ENCODE assay signal across 17 mouse cellular contexts in genomic region chr14:57616339-57616965, GRCm38 (mm10). TPM values are rescaled to one million over a fixed set of nuclear protein-coding genes. Genes with fewer than 3 reads are reported as not detected.
DNase-seq lines count a peak whose midpoint lies in the region; ATAC-seq and TF ChIP-seq lines count a peak whose summit lies in the region.
"Had no signal": no experiment of that assay in that cellular context is flagged by ENCODE, and none has a peak within 500 bp of the region (broad histone marks: within the 10 kb centered on the region; RNA-seq: fewer than 3 reads in every experiment).

No protein-coding gene starts in this region.

- TF ChIP-seq POLR2A in thymus, adult 2 months (IDR thresholded peaks at IDR 0.05; ENCODE audit: control insufficient read depth, extremely low read depth, insufficient read depth, low read length, poor library complexity) = no peak

- 24% methylated on average over 6 of the region's 6 CpGs for WGBS in thymus, adult 2 months

- no peak for DNase-seq in left cerebral cortex, adult 2 months (ENCODE audit: extremely low spot score in 1 of 2, low spot score in 2 of 2)
- no peak for DNase-seq in left cerebral cortex, postnatal 25 days (ENCODE audit: low spot score in 2 of 2)
- peak; percentile 6 for DNase-seq in thymus, postnatal 25 days
- no peak for DNase-seq in thymus, adult 2 months
- no peak for DNase-seq in cerebellum, adult 18-20 months
- DNase-seq in kidney, postnatal 10 days = no peak
- DNase-seq: cerebellum, adult 8-10 months; heart, postnatal 14 days; kidney, adult 9 months; liver, postnatal 0 days; right cerebral cortex, postnatal 25 days had no signal

- no peak for TF ChIP-seq CTCF in left cerebral cortex, adult 2 months (IDR thresholded peaks at IDR 0.05)
- no peak for TF ChIP-seq CTCF in thymus, adult 2 months (IDR thresholded peaks at IDR 0.05; ENCODE audit: borderline replicate concordance, control insufficient read depth, extremely low read depth, insufficient read depth, low read length, poor library complexity)

- ATAC-seq in inflammation-experienced regulatory T-cells, adult 6 months = peak; percentile 71
- ATAC-seq: forebrain, embryonic 13.5 days; liver, postnatal 0 days had no signal

- H3K27ac ChIP-seq in left cerebral cortex, adult 2 months = peak overlapping the region; percentile 2; the same call in 1 of the 2 replicates
- no peak overlapping the region for H3K27ac ChIP-seq in thymus, adult 2 months (ENCODE audit: control insufficient read depth, insufficient read depth, low read length)
- H3K27ac ChIP-seq: forebrain, embryonic 13.5 days; heart, embryonic 10.5 days; hindbrain, embryonic 15.5 days; limb, embryonic 15.5 days; midbrain, embryonic 12.5 days had no signal

- intact Hi-C loops in left cerebral cortex, adult 2 months (cut with DNase I) = loop anchor here (5.0 kb wide), 1 partner anchor 89 kb away; no protein-coding TSS in a partner anchor
- intact Hi-C loops in left cerebral cortex, postnatal 25 days (cut with DNase I) = loop anchor here (5.0 kb wide), 1 partner anchor 79 kb away; no protein-coding TSS in a partner anchor

- H3K4me3 ChIP-seq in left cerebral cortex, adult 2 months = no peak overlapping the region
- H3K4me3 ChIP-seq in thymus, adult 2 months (ENCODE audit: control insufficient read depth, insufficient read depth, low read length) = no peak overlapping the region
- H3K4me3 ChIP-seq: forebrain, embryonic 13.5 days; heart, embryonic 10.5 days; hindbrain, embryonic 15.5 days; limb, embryonic 15.5 days; midbrain, embryonic 12.5 days had no signal

- peaks cover 3% of the 10 kb centered on the region for H3K4me1 ChIP-seq in thymus, adult 2 months (replicated peaks; ENCODE audit: control insufficient read depth, insufficient read depth, low read length)
- H3K4me1 ChIP-seq: heart, embryonic 10.5 days; limb, embryonic 15.5 days had no signal

- H3K27me3 ChIP-seq in thymus, adult 2 months (ENCODE audit: control insufficient read depth, insufficient read depth, low read length) = no peaks in the 10 kb centered on the region
- H3K27me3 ChIP-seq: forebrain, embryonic 13.5 days; hindbrain, embryonic 15.5 days; limb, embryonic 15.5 days; midbrain, embryonic 12.5 days had no signal

- H3K36me3 ChIP-seq in thymus, adult 2 months (ENCODE audit: control insufficient read depth, insufficient read depth, low read length) = peaks cover 4% of the 10 kb centered on the region; the same call in 1 of the 2 replicates
- H3K36me3 ChIP-seq: hindbrain, embryonic 15.5 days had no signal

RNA-seq across cellular contexts. Expression of gene Eef1akmt1, which starts 45.0 kb away (rescaled TPM):
- 10 to 100 TPM; 30.7 to 38.0 TPM for total RNA-seq in left cerebral cortex, adult 2 months (2021)
- total RNA-seq in left cerebral cortex, postnatal 25 days (2021) = 10 to 100 TPM; 35.8 to 36.3 TPM
- 20.6 and 24.0 TPM in 2 replicates for polyA plus RNA-seq in thymus, adult 2 months (2012; rRNA removed)
- polyA plus RNA-seq in inflammation-experienced regulatory T-cells, adult 6 months (2017; shearing (Covaris generic)) = 100 to 1,000 TPM in 2 of 3 experiments, 10 to 100 TPM in 1; 90.1 to 134 (median 126) TPM

RNA-seq across cellular contexts. Expression of gene Xpo4, which starts 48.8 kb away (rescaled TPM):
- total RNA-seq in left cerebral cortex, adult 2 months (2021) = 10 to 100 TPM; 14.2 to 14.6 TPM
- 10 to 100 TPM; 13.1 to 13.3 TPM for total RNA-seq in left cerebral cortex, postnatal 25 days (2021)
- 5.9 and 6.9 TPM in 2 replicates for polyA plus RNA-seq in thymus, adult 2 months (2012; rRNA removed)
- 10 to 100 TPM; 24.6 to 32.2 (median 29.7) TPM for polyA plus RNA-seq in inflammation-experienced regulatory T-cells, adult 6 months (2017; shearing (Covaris generic))
